Mouse (Mus musculus) embryonic facial prominence, embryonic 11.5 days (tissue): ENCODE data around the gene Saal1. TPM values are rescaled to one million over a fixed set of nuclear protein-coding genes. Genes with fewer than 3 reads are reported as not detected.
"Not testable (repeated sequence)": the region's sequence is repeated elsewhere in the genome, so short reads cannot be mapped to it uniquely, and the experiment has no call there.

Source experiments
- ATAC-seq: fragments of 200-750 bp; cut with Nextera tagmentation; replicated peaks from 2 replicates; pipeline ENCODE4 v1.8.0; 2017; ENCODE audit warnings: low read depth; ENCODE audit not compliant: insufficient number of reproducible peaks, low FRiP score, low TSS enrichment
- DNase-seq: peaks from one replicate; pipeline ENCODE4 v3.0.0-alpha.2; 2015; ENCODE audit warnings: low spot score
- H3K27ac ChIP-seq: fragments of 300-500 bp; sonication (generic); replicated peaks from 2 replicates; pipeline ENCODE4 v1.5.1; 2014; ENCODE audit warnings: mild to moderate bottlenecking, low read depth, low read length, control low read depth
- H3K27me3 ChIP-seq: fragments of 300-500 bp; sonication (generic); 2 replicates; pipeline ENCODE4 v1.6.1; 2014; ENCODE audit warnings: mild to moderate bottlenecking, low read length, moderate library complexity, mixed read lengths; ENCODE audit not compliant: control insufficient read depth, insufficient read depth
- H3K36me3 ChIP-seq: fragments of 300-500 bp; sonication (generic); replicated peaks from 2 replicates; pipeline ENCODE4 v1.6.1; 2014; ENCODE audit warnings: low read depth, mild to moderate bottlenecking, low read length, moderate library complexity, mixed read lengths; ENCODE audit not compliant: control insufficient read depth, insufficient read depth
- H3K4me1 ChIP-seq: fragments of 300-500 bp; sonication (generic); 2 replicates; pipeline ENCODE4 v1.6.1; 2014; ENCODE audit warnings: low read length, mixed read lengths; ENCODE audit not compliant: control insufficient read depth, insufficient read depth
- H3K4me2 ChIP-seq: fragments of 300-500 bp; sonication (generic); 2 replicates; pipeline ENCODE4 v1.6.1; 2014; ENCODE audit warnings: low read depth, mild to moderate bottlenecking, control low read depth, low read length, moderate library complexity
- H3K4me3 ChIP-seq: fragments of 300-500 bp; sonication (generic); 2 replicates; pipeline ENCODE4 v1.5.1; 2014; ENCODE audit warnings: low read depth, low read length, control low read depth
- H3K9ac ChIP-seq: fragments of 300-500 bp; sonication (generic); replicated peaks from 2 replicates; pipeline ENCODE4 v1.6.1; 2014; ENCODE audit warnings: mild to moderate bottlenecking, control low read depth, low read length
- H3K9me3 ChIP-seq: fragments of 300-500 bp; sonication (generic); replicated peaks from 2 replicates; pipeline ENCODE4 v1.6.1; 2016; ENCODE audit warnings: mild to moderate bottlenecking, low read length, inconsistent platforms, mixed read lengths; ENCODE audit not compliant: control insufficient read depth
- WGBS: fragments of 180-500 bp; shearing (Covaris S2); extraction: QIAGEN DNeasy Blood & Tissue Kit; methylation state at CpG from one replicate; pipeline ENCODE4 v1.1.7; 2014; 5-methylcytosine and 5-hydroxymethylcytosine counted together
- polyA plus RNA-seq: library from polyadenylated mRNA; unstranded; fragments of >200 nt; fragmentation: Nextera tagmentation; extraction: Ambion mirVana; gene quantifications from 2 replicates; pipeline ENCODE4 v1.2.1, GENCODE M21; 2014

Gene Saal1
- polyA plus RNA-seq, 1 experiment from 2014 or later, result 51.7 TPM

GRCm38 (mm10) chr7:46680732-46681131 lies 29.7 kb downstream of the Saal1 start:
- no peak overlapping the region for H3K4me2 ChIP-seq
- H3K4me3 ChIP-seq, result no peak overlapping the region
- H3K36me3 ChIP-seq, result no peaks in the 10 kb centered on the region
- ATAC-seq (no peak), DNase-seq (no peak)
- H3K9me3 ChIP-seq, result no peaks in the 10 kb centered on the region
- no peaks in the 10 kb centered on the region for H3K4me1 ChIP-seq
- no peak overlapping the region for H3K27ac ChIP-seq
- H3K27me3 ChIP-seq, result no peaks in the 10 kb centered on the region
- no peak overlapping the region for H3K9ac ChIP-seq

GRCm38 (mm10) chr7:46679044-46679443 lies 31.4 kb downstream of the Saal1 start:
- 86% methylated on average over 7 of the region's 7 CpGs for WGBS
- DNase-seq, H3K4me1 ChIP-seq, H3K27ac ChIP-seq, H3K9me3 ChIP-seq, H3K36me3 ChIP-seq, H3K4me2 ChIP-seq, H3K9ac ChIP-seq, ATAC-seq, H3K4me3 ChIP-seq, H3K27me3 ChIP-seq: not testable (repeated sequence)

GRCm38 (mm10) chr7:46678417-46678816 lies 32.1 kb downstream of the Saal1 start:
- no peak overlapping the region for H3K4me2 ChIP-seq
- H3K27me3 ChIP-seq, result no peaks in the 10 kb centered on the region
- H3K27ac ChIP-seq, result no peak overlapping the region
- no peak for ATAC-seq
- H3K9me3 ChIP-seq, result no peaks in the 10 kb centered on the region
- 92% methylated on average over 3 of the region's 3 CpGs for WGBS
- no peaks in the 10 kb centered on the region for H3K36me3 ChIP-seq
- H3K4me3 ChIP-seq, result no peak overlapping the region
- no peak for DNase-seq
- no peak overlapping the region for H3K9ac ChIP-seq
- no peaks in the 10 kb centered on the region for H3K4me1 ChIP-seq

- H3K4me1 ChIP-seq, result no peaks in the 10 kb centered on the region; the same call in 1 of the 2 replicates
- H3K9ac ChIP-seq, result no peak overlapping the region
- H3K4me2 ChIP-seq, result no peak overlapping the region
- no peaks in the 10 kb centered on the region for H3K36me3 ChIP-seq
- H3K4me3 ChIP-seq, result no peak overlapping the region
- WGBS, result 71% methylated on average over 5 of the region's 5 CpGs
- H3K27ac ChIP-seq, result no peak overlapping the region
- ATAC-seq (no peak), DNase-seq (no peak)
- no peaks in the 10 kb centered on the region for H3K9me3 ChIP-seq
- no peaks in the 10 kb centered on the region for H3K27me3 ChIP-seq
These were observed 33.6 kb downstream of the Saal1 start for GRCm38 (mm10) chr7:46676808-46677360.

- 83% methylated on average over 8 of the region's 8 CpGs for WGBS
- DNase-seq (no peak), ATAC-seq (no peak)
- no peaks in the 10 kb centered on the region for H3K9me3 ChIP-seq
- no peak overlapping the region for H3K4me2 ChIP-seq
- no peak overlapping the region for H3K27ac ChIP-seq
- H3K4me3 ChIP-seq, result no peak overlapping the region
- H3K9ac ChIP-seq, result no peak overlapping the region
- H3K27me3 ChIP-seq, result no peaks in the 10 kb centered on the region
- no peaks in the 10 kb centered on the region for H3K36me3 ChIP-seq
- H3K4me1 ChIP-seq, result no peaks in the 10 kb centered on the region; the same call in 1 of the 2 replicates
These were observed 34.6 kb downstream of the Saal1 start for GRCm38 (mm10) chr7:46675886-46676285.

GRCm38 (mm10) chr7:46675061-46675460 lies 35.4 kb downstream of the Saal1 start:
- WGBS, result 91% methylated on average over 7 of the region's 7 CpGs
- no peak overlapping the region for H3K9ac ChIP-seq
- H3K27me3 ChIP-seq, result no peaks in the 10 kb centered on the region
- no peak overlapping the region for H3K4me2 ChIP-seq
- H3K36me3 ChIP-seq, result no peaks in the 10 kb centered on the region
- no peak overlapping the region for H3K4me3 ChIP-seq
- no peaks in the 10 kb centered on the region for H3K9me3 ChIP-seq
- ATAC-seq (no peak), DNase-seq (no peak)
- H3K4me1 ChIP-seq, result no peaks in the 10 kb centered on the region; the same call in 1 of the 2 replicates
- no peak overlapping the region for H3K27ac ChIP-seq

- ATAC-seq (no peak), DNase-seq (no peak)
- no peaks in the 10 kb centered on the region; the same call in 1 of the 2 replicates for H3K4me1 ChIP-seq
- no peak within 1 kb of the TSS for H3K4me3 ChIP-seq
- no peak within 1 kb of the TSS for H3K4me2 ChIP-seq
- H3K9ac ChIP-seq, result no peak within 1 kb of the TSS
- no peak within 1 kb of the TSS for H3K27ac ChIP-seq
- no peaks in the 10 kb centered on the region for H3K27me3 ChIP-seq
- no peaks in the 10 kb centered on the region for H3K36me3 ChIP-seq
- WGBS, result 52% methylated on average over 10 of the region's 10 CpGs
- H3K9me3 ChIP-seq, result no peaks in the 10 kb centered on the region
These were observed 38.3 kb downstream of the Saal1 start, which contains the start of gene Tph1 for GRCm38 (mm10) chr7:46672160-46672672. Gene Tph1 (minus strand): TSS chr7:46672537.

- ATAC-seq, result no peak; the same call in 1 of the 2 replicates
- H3K9me3 ChIP-seq, result no peaks in the 10 kb centered on the region
- H3K27ac ChIP-seq, result no peak overlapping the region
- H3K4me1 ChIP-seq, result no peaks in the 10 kb centered on the region; the same call in 1 of the 2 replicates
- no peaks in the 10 kb centered on the region for H3K27me3 ChIP-seq
- DNase-seq, result peak; percentile 55
- H3K9ac ChIP-seq, result no peak overlapping the region
- WGBS, result 1% methylated on average over 21 of the region's 21 CpGs
- peak overlapping the region; percentile 39 for H3K4me2 ChIP-seq
- H3K36me3 ChIP-seq, result no peaks in the 10 kb centered on the region
- no peak overlapping the region for H3K4me3 ChIP-seq
These were observed 43.2 kb downstream of the Saal1 start for GRCm38 (mm10) chr7:46667256-46667655.
